Mouse (Mus musculus) testis, postnatal 10 days (tissue): Measurements from ENCODE around the gene Mesd.
A peak's percentile ranks its signal among the peaks of the same experiment; 100 is the strongest.
"Not testable (repeated sequence)": the region's sequence is repeated elsewhere in the genome, so short reads cannot be mapped to it uniquely, and the experiment has no call there.

Experiments used
- DNase-seq: peaks from one replicate; pipeline ENCODE4 v3.0.0; 2021; ENCODE audit warnings: low spot score

Gene Mesd

GRCm38 (mm10) chr7:83878676-83879448 lies 5.4 kb upstream of the Mesd start:
- no peak for DNase-seq

- DNase-seq: no peak
These were observed 2.1 kb upstream of the Mesd start for GRCm38 (mm10) chr7:83882150-83882632.

- DNase-seq: peak; percentile 81
These were observed 1.5 kb upstream of the Mesd start for GRCm38 (mm10) chr7:83882633-83883275.

- DNase-seq: peak; percentile 84
These were observed 818 bp upstream of the Mesd start for GRCm38 (mm10) chr7:83883276-83884020.

GRCm38 (mm10) chr7:83884921-83885532 lies 761 bp downstream of the Mesd start:
- no peak for DNase-seq

GRCm38 (mm10) chr7:83885835-83886234 lies 1.6 kb downstream of the Mesd start:
- DNase-seq: no peak

- no peak for DNase-seq
These were observed 2.3 kb downstream of the Mesd start for GRCm38 (mm10) chr7:83886366-83887129.

- no peak for DNase-seq
These were observed 5.1 kb downstream of the Mesd start for GRCm38 (mm10) chr7:83889383-83889782.

- not testable (repeated sequence) for DNase-seq
These were observed 5.7 kb downstream of the Mesd start for GRCm38 (mm10) chr7:83889946-83890345.

GRCm38 (mm10) chr7:83891433-83892332 lies 7.4 kb downstream of the Mesd start:
- DNase-seq: peak; percentile 100

GRCm38 (mm10) chr7:83892333-83892669 lies 8.0 kb downstream of the Mesd start:
- DNase-seq: peak; percentile 54

GRCm38 (mm10) chr7:83894348-83894747 lies 10.1 kb downstream of the Mesd start:
- no peak for DNase-seq

- DNase-seq: no peak
These were observed 11.9 kb downstream of the Mesd start for GRCm38 (mm10) chr7:83896077-83896740.

GRCm38 (mm10) chr7:83898267-83898666 lies 14.0 kb downstream of the Mesd start:
- DNase-seq: no peak

- DNase-seq: no peak
These were observed 16.3 kb downstream of the Mesd start for GRCm38 (mm10) chr7:83900519-83900918.

GRCm38 (mm10) chr7:83901425-83901824 lies 17.2 kb downstream of the Mesd start:
- no peak for DNase-seq

- no peak for DNase-seq
These were observed 18.3 kb downstream of the Mesd start for GRCm38 (mm10) chr7:83902296-83903145.

GRCm38 (mm10) chr7:83904831-83905230 lies 20.6 kb downstream of the Mesd start:
- no peak for DNase-seq

- DNase-seq: no peak
These were observed 27.6 kb downstream of the Mesd start for GRCm38 (mm10) chr7:83911909-83912308.
